Mouse (Mus musculus) G1E-ER4 (cell line): ENCODE measurements around the gene Apbb1. TPM values are rescaled to one million over a fixed set of nuclear protein-coding genes. Genes with fewer than 3 reads are reported as not detected.

Experiments
- GATA1 ChIP-seq: IDR thresholded peaks from one replicate; pipeline ENCODE4 v1.8.0; 2012; ENCODE audit warnings: low read length, inconsistent platforms
- polyA plus RNA-seq: library from polyadenylated mRNA; stranded (reverse); fragments of >175 nt; gene quantifications from 2 replicates; pipeline ENCODE4 v1.2.3, GENCODE M21; 2012

The Apbb1 gene
- polyA plus RNA-seq, 1 experiment = 0.05 TPM

DNA sequence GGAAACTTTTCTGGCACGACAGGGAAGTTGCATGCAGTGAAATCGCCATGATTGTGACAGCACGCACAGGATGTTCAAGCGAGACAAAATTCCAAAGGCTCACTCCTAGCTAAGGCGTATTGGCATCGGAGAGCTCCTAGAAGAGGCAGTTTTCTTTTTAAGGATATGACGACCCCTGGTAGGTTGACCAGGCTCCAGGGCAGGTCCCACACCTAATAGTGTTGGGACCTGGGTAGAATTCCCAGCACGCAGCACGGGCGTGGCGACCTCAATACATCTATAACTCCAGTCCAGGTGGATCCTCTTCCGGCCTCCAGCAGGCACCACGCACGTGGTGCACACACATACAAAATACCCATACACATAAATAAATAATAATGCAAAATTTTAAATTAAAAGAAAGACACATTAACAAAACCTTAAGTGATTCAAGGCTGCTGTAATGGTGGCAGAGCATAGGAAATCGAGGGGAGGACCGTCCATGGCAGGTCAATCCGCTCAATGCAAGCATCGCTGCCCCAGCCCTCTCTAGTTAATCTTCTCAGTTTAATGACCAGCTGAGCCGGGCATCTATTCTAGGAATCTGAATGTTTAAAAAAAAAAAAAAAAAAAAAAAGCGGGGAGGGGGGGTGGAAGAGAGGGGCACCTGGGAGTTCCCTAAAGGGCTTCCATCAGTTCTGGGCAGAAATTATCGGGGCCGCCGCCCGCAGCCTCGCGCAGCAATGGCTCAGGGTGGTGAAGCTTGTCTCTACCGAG lies 27.8 kb downstream of the Apbb1 start:
- TF ChIP-seq GATA1 = no peak

DNA sequence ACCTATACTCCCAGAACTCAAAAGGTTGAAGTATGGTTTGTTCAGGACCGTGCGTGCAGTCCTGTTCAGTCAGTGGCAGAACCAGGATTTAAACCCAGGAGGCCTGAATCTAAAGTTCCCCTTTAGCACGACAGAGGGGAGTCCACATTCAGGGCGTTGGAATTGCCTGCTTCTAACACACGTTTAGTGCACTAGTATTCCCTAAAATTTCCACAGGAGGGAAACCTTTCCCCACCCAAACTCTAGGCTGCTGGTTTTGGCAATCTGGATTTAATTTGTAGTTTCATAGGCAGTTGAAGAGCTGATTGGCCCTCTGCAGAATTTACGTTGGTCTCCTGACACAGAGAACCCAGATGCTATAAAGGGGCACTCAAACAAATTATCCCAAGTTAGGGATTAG lies 32.4 kb downstream of the Apbb1 start:
- no peak for TF ChIP-seq GATA1

DNA sequence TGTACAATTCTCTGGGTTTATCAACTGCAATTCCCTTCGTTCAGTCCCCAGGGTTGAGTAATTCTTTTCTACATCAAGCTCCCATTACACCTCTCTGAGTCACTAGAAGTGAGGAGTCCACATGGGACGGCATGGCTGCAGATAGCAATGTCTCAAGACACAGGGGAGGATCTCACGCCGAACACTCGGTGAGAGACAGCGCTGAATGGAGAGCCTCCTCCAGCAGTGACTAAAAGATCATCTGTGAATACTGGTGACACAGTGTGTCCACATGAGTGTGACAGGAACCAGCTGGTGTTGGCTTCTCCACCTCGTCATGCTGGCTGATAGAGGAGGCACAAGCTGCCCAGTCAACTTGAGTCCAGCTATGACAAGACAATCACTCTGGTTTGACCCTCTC lies 33.5 kb downstream of the Apbb1 start:
- TF ChIP-seq GATA1 = no peak

DNA sequence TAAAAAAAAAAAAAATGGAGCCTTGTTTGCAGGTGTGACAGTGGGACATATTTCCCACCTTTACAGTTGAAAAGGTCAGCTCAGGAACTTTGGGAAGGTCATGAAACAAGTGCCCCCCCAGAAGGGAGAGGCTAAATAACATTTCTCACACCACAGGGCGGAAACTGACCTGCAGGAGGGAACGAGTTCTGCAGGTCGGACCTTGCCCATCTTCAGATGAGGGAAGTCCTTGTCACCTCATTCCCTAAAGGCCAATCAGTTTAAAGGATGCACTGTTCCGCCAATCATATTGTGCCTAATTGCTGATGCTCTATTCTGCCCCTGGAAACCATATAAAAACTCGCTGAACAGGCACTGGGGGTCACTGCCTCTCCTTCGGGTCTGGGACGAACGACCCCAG lies 35.5 kb downstream of the Apbb1 start:
- no peak for TF ChIP-seq GATA1

DNA sequence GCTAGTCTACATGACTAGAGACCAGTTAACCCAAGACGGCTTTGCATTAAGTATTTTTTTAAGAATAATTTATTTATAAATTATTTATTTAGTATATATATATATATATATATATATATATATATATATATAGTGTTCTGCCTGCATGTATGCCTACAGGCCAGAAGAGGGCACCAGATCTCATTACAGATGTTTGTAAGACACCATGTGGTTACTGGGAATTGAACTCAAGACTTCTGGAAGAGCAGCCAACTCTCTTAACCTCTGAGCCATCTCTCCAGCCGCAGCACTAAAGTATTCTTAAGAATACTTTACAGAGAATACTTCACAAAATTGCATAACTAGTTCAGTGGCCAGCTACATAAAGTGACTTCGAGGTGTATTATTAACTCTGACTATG lies 47.3 kb downstream of the Apbb1 start:
- no peak for TF ChIP-seq GATA1

DNA sequence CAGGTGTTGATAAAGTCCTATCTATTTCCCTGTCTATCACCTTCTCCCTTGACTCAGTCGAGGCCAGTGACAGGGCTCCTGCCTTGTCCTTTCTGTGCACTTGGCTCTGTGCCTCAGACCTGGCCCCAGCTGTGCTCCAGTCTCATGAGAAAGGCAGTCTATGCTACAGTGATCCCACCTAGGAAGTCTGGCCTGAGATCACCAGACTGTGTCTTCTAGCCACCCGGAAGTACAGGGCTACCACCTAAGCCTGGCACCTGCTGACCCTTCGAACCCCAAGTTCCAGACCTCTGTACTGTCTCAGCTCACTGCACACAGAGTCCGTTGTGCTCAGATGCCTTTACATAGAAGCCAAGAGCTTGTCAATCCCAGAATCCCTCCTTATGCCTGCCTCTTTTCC lies 53.4 kb downstream of the Apbb1 start:
- no peak for TF ChIP-seq GATA1

DNA sequence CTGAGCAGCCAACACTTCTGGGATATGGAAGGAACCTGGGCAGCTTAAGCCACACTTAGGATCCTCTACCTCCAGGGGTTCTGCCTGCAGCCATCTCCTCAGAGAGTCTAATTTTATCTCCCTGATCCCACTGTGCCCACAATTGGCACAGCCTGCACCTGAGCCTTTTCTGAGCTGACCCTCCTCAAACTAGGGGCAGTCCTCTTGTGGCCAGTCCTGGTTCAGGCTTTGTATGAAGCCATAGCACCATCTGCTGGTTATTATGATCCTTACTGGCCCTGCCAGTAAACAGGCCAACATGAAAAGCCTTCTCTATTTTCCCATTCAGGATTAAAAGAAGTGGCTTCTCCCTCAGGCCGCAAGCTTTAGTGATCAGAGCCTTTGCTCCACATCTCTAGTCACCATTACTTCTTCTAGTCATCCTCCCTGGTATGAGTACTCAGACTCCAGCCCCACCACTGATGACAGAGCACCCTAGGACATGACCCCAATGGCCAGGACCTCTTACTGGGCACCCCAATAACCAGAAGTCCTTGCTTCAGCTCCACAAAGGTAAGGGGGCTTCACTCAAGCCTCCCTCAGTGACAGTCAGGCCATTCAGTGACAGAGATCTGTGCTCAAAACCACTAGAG lies 54.0 kb downstream of the Apbb1 start:
- TF ChIP-seq GATA1 = no peak

DNA sequence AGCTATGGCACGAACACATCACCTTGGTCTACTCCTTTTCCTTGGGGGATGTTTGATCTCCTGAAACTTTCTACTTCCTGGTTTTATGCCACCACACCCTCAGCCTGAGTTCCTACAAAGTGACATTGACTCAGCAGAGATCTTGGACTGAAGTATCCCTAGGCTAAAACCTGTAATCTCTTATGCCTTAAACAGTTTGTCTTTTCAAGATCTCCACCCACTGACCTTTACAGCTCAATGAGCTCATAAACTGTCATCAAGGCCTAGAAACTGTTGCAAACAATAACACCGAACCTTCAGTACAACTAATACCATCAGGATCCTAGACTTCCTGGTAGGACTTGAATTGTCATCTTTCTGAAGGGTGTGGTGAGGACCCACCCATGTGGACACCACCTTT lies 57.2 kb downstream of the Apbb1 start:
- no peak for TF ChIP-seq GATA1

DNA sequence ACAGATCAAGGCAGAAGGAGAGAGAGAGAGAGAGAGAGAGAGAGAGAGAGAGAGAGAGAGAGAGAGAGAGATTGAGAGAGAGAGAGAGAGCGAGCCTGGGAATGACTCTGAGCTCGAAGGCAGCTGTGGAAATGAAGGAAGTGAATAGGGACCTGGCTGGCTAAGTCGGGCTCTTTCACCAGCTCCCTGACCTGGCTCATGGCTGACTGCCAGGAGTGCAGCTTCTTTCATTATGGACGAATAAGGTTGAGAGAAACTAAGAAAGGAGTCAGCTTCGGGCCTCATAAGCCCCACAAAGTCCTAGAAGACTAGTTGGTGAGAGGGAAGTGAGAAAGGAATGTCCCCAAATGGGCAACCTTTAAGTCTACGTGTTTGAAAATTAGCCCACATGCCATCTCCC lies 61.3 kb downstream of the Apbb1 start:
- TF ChIP-seq GATA1 = no peak

DNA sequence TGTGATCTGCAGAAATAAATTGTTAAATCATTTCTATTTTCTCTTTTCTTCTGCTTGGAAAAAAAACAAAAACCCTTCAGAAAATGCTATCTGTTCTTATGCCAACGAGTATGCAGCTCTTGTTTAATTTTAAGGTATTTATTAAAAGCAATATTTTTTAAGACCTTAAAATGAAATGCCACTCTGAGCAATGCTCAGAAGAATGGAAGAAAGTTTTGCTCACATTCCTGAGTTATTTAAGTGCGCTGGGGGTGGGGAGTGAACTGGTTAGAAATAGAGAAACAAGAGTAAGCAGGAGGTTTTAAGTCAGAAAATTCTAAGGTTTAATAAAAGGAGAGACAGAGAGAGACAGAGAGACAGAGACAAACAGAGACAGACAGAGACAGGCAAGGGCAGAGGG lies 61.7 kb downstream of the Apbb1 start:
- no peak for TF ChIP-seq GATA1

DNA sequence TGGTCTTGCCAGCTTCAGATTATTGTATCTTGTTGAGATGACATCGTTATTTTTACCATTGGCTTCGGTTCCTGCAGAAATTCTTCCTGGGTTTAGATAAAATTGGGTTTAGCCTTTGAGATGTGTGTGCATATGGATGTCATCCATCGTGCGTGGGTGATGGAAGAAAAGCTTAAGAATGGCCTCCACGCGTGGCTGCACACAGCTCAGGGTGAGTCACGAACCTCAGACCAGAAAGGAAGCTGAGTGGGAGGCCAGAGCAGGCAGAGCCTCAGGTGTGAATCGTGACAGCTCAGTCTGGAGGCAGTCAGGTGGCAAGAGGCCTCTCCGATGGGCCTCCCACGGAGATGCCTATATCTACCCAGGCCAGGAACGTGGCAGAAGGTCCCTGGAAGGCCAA lies 62.1 kb downstream of the Apbb1 start:
- TF ChIP-seq GATA1 = no peak

DNA sequence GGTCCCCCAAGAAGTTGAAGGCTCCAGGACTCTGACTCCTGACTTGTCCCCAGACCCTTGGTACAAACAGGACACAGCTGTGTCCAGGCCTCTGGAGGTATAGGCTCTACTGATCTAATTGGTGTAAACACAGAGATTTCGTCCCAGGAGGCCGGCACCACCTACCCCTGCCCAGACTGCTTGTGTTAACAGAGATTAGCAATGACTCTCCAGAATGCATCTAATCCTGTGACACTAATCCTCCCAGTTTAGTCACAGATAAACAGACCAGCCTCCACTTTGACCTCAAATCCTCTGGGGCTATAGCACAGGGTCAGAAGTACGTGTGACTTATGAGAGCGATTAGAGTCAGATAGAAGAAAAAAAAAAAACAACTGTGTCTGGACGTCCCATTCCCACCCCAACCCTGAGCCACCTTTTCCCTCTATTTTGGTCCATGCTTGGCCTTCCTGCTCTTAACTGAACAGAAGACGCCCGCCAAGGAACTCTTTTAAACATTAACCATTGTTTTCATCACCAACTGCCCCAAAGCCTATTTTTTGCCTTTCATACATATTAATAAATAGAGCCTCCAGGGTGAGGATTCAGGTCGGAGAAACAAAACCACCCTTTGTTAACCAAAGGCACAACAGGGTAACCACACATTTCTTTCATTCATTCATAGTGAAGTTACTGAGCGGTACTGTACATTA lies 64.6 kb downstream of the Apbb1 start:
- no peak for TF ChIP-seq GATA1

DNA sequence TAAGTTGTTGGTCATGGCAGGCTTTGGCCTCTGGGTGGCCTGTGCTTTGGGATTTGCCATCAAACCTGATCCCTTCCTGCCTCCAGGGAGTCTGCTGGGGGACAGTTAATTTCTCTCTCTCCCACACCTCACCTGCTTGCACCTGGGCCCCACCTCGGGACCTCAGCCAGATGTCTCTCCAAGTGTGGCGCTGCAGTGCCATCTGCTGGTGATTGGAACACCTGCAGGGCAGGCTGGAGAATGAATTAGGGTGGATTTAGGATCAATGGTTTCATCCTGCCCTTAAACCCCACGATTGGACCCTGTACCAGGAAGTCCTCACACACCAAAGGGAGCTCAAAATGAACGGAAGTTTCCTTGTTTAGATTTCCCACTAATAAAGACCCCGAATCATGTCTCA lies 66.3 kb downstream of the Apbb1 start:
- TF ChIP-seq GATA1 = no peak

DNA sequence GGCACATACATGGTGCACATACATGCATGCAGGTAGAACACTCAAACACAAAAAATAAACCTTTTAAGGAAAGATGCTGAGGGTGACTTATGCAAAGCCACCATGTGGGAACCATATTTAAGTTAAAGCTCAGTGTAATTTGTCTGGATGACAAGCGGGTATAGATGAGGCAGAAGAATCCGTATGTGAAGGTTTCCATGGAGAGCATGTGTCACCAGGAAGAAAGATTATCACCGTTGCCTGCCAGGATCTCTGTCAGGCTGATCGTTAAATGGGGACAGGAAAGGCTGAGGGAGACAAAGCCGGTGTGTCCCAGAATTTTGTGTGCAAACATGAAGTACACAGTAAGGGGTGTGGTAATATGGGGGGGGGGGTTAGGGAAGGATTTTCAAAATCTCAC lies 66.9 kb downstream of the Apbb1 start:
- TF ChIP-seq GATA1 = no peak

DNA sequence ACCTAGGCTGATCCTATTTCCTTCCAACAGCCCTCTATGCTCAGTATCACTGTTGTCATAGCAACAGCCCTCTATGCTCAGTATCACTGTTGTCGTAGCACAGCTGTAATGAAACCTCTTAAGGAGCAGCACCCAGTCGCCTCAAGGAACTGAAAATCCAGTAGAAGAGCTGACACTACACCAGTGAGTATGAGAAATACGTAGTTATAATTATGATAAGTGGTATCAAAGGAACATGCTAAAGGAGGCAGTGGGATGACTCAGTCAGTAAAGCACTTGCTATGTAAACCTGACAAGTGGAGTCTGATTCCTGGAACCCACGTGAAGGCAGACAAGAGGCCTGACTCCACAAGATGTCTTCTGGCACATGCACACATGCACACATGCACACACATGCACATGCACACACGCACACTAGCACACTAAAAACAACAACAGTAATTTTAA lies 67.6 kb downstream of the Apbb1 start:
- TF ChIP-seq GATA1 = no peak

DNA sequence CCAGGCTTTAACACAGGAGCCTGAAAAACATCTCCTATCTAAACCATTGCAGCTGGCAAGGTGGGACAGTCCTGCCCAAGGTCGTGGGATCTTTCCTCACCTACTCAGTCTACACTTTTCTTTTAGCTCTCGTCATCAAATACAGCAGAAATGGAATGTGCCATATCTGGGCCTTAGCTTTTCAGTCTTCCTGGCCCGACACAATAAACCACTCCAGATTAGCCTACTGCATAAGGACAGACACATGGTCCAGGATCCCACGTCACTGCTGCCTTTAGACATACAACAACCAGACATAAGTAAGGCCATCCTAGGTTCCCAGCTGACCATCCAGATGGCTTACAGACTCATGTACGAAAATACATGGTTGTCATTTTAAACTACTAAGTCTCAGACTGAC lies 71.3 kb downstream of the Apbb1 start:
- TF ChIP-seq GATA1 = no peak

Other genes starting within 250 kb of the Apbb1 start
- gene Olfr690, start 247.5 kb downstream of the Apbb1 start, polyA plus RNA-seq = not detected in 2 replicates
- not detected in 2 replicates for gene Olfr691, start 239.4 kb downstream of the Apbb1 start, polyA plus RNA-seq
- gene Olfr692, start 213.4 kb downstream of the Apbb1 start, polyA plus RNA-seq = not detected in 2 replicates
- gene Gm5901, start 206.6 kb downstream of the Apbb1 start, polyA plus RNA-seq = not detected in 2 replicates
- 41.2 TPM in 2 replicates for gene Fam160a2, start 181.6 kb downstream of the Apbb1 start, polyA plus RNA-seq
- not detected in 2 replicates for gene Cnga4, start 177.1 kb downstream of the Apbb1 start, polyA plus RNA-seq
- not detected in 2 replicates for gene Cckbr, start 155.9 kb downstream of the Apbb1 start, polyA plus RNA-seq
- gene Cavin3, start 99.4 kb downstream of the Apbb1 start, polyA plus RNA-seq = not detected in 2 replicates
- gene Smpd1, start 27.3 kb downstream of the Apbb1 start, polyA plus RNA-seq = 21.0 and 24.4 TPM in 2 replicates
- not detected in 2 replicates for gene Hpx, start 18.5 kb upstream of the Apbb1 start, polyA plus RNA-seq
- gene Trim3, start 51.9 kb upstream of the Apbb1 start, polyA plus RNA-seq = 8.4 and 8.6 TPM in 2 replicates
- gene Timm10b, start 58.4 kb upstream of the Apbb1 start, polyA plus RNA-seq = 339 and 340 TPM in 2 replicates
- gene Arfip2, start 58.8 kb upstream of the Apbb1 start, polyA plus RNA-seq = 54.8 and 69.6 TPM in 2 replicates
- 49.4 and 234 TPM in 2 replicates for gene Gm45799, start 58.9 kb upstream of the Apbb1 start, polyA plus RNA-seq
- not detected in 2 replicates for gene Dnhd1, start 69.2 kb upstream of the Apbb1 start, polyA plus RNA-seq
- gene Ilk, start 154.9 kb upstream of the Apbb1 start, polyA plus RNA-seq = 25.1 and 28.4 TPM in 2 replicates
- gene Rrp8, start 155.7 kb upstream of the Apbb1 start, polyA plus RNA-seq = 26.5 and 34.9 TPM in 2 replicates
- 377 and 536 TPM in 2 replicates for gene Taf10, start 162.7 kb upstream of the Apbb1 start, polyA plus RNA-seq
- gene Tpp1, start 170.6 kb upstream of the Apbb1 start, polyA plus RNA-seq = 36.5 and 56.7 TPM in 2 replicates
- not detected in 2 replicates for gene Dchs1, start 206.0 kb upstream of the Apbb1 start, polyA plus RNA-seq
- 208 and 243 TPM in 2 replicates for gene Mrpl17, start 229.4 kb upstream of the Apbb1 start, polyA plus RNA-seq